Mouse (Mus musculus) forebrain, embryonic 11.5 days (tissue): ENCODE measurements around the gene Sdf2. TPM values are rescaled to one million over a fixed set of nuclear protein-coding genes. Genes with fewer than 3 reads are reported as not detected.

Experiments used
- ATAC-seq: fragments of 200-750 bp; cut with Nextera tagmentation; replicated peaks from 2 replicates; pipeline ENCODE4 v1.8.0; 2017; ENCODE audit warnings: moderate TSS enrichment; ENCODE audit not compliant: low FRiP score
- DNase-seq: peaks from one replicate; pipeline ENCODE4 v3.0.0-alpha.2; 2017; ENCODE audit warnings: low spot score
- H3K27ac ChIP-seq: fragments of 300-500 bp; sonication (generic); 2 replicates; pipeline ENCODE4 v1.5.1; 2014; ENCODE audit warnings: low read depth, low read length
- H3K27me3 ChIP-seq: fragments of 300-500 bp; sonication (generic); 2 replicates; pipeline ENCODE4 v1.6.1; 2014; ENCODE audit warnings: mild to moderate bottlenecking, low read length, mixed read lengths; ENCODE audit not compliant: control insufficient read depth, insufficient read depth
- H3K36me3 ChIP-seq: fragments of 300-500 bp; sonication (generic); 2 replicates; pipeline ENCODE4 v1.6.1; 2014; ENCODE audit warnings: mild to moderate bottlenecking, low read length, moderate library complexity, mixed read lengths; ENCODE audit not compliant: control insufficient read depth, insufficient read depth
- H3K4me1 ChIP-seq: fragments of 300-500 bp; sonication (generic); replicated peaks from 2 replicates; pipeline ENCODE4 v1.6.1; 2014; ENCODE audit warnings: low read length, mixed read lengths; ENCODE audit not compliant: control insufficient read depth, insufficient read depth
- H3K4me2 ChIP-seq: fragments of 300-500 bp; sonication (generic); 2 replicates; pipeline ENCODE4 v1.6.1; 2014; ENCODE audit warnings: low read depth, mild to moderate bottlenecking, low read length, moderate library complexity, mixed read lengths; ENCODE audit not compliant: severe bottlenecking
- H3K4me3 ChIP-seq: fragments of 300-500 bp; sonication (generic); 2 replicates; pipeline ENCODE4 v1.5.1; 2014; ENCODE audit warnings: low read depth, low read length
- H3K9ac ChIP-seq: fragments of 300-500 bp; sonication (generic); 2 replicates; pipeline ENCODE4 v1.6.1; 2014; ENCODE audit warnings: low read length
- H3K9me3 ChIP-seq: fragments of 300-500 bp; sonication (generic); 2 replicates; pipeline ENCODE4 v1.6.1; 2016; ENCODE audit warnings: low read length, mixed read lengths; ENCODE audit not compliant: control insufficient read depth
- WGBS: fragments of 180-500 bp; shearing (Covaris S2); extraction: QIAGEN DNeasy Blood & Tissue Kit; methylation state at CpG from one replicate; pipeline ENCODE4 v1.1.7; 2014; 5-methylcytosine and 5-hydroxymethylcytosine counted together
- polyA plus RNA-seq: library from polyadenylated mRNA; unstranded; fragments of >200 nt; fragmentation: Nextera tagmentation; extraction: Ambion mirVana; gene quantifications from 2 replicates; pipeline ENCODE4 v1.2.1, GENCODE M21; 2014

The Sdf2 gene
- polyA plus RNA-seq, 1 experiment from 2014 or later, result 41.0 TPM

GRCm38 (mm10) chr11:78213086-78213817 lies 32.3 kb upstream of the Sdf2 start:
- no peak overlapping the region for H3K27ac ChIP-seq
- no peak overlapping the region for H3K4me3 ChIP-seq
- no peak overlapping the region for H3K4me2 ChIP-seq
- 96% methylated on average over 14 of the region's 14 CpGs for WGBS
- no peaks in the 10 kb centered on the region for H3K4me1 ChIP-seq
- no peak for DNase-seq
- no peaks in the 10 kb centered on the region for H3K27me3 ChIP-seq
- H3K9me3 ChIP-seq, result no peaks in the 10 kb centered on the region
- H3K36me3 ChIP-seq, result peaks cover 30% of the 10 kb centered on the region
- no peak for ATAC-seq
- H3K9ac ChIP-seq, result no peak overlapping the region

GRCm38 (mm10) chr11:78215709-78216317 lies 29.7 kb upstream of the Sdf2 start:
- 93% methylated on average over 11 of the region's 11 CpGs for WGBS
- Histone ChIP-seq H3K4me3 (no peak overlapping the region), H3K4me1 (no peaks in the 10 kb centered on the region)

GRCm38 (mm10) chr11:78223586-78223985 lies 22.0 kb upstream of the Sdf2 start:
- ATAC-seq (no peak), DNase-seq (no peak)
- Histone ChIP-seq H3K27ac (no peak overlapping the region), H3K36me3 (peaks cover 32% of the 10 kb centered on the region), H3K4me3 (no peak overlapping the region), H3K9me3 (no peaks in the 10 kb centered on the region), H3K27me3 (no peaks in the 10 kb centered on the region), H3K4me2 (no peak overlapping the region), H3K4me1 (no peaks in the 10 kb centered on the region), H3K9ac (no peak overlapping the region)
- 100% methylated on average over 4 of the region's 4 CpGs for WGBS

More at GRCm38 (mm10) chr11:78215709-78216317, 29.7 kb upstream of the Sdf2 start:
- no peaks in the 10 kb centered on the region for H3K9me3 ChIP-seq
- H3K36me3 ChIP-seq, result peaks cover 25% of the 10 kb centered on the region
- H3K27me3 ChIP-seq, result no peaks in the 10 kb centered on the region
- no peak overlapping the region for H3K27ac ChIP-seq
- DNase-seq (no peak), ATAC-seq (no peak)
- H3K4me2 ChIP-seq, result no peak overlapping the region
- H3K9ac ChIP-seq, result no peak overlapping the region

- no peak overlapping the region for H3K27ac ChIP-seq
- no peak for DNase-seq
- H3K4me2 ChIP-seq, result no peak overlapping the region
- H3K9me3 ChIP-seq, result no peaks in the 10 kb centered on the region
- peaks cover 28% of the 10 kb centered on the region for H3K36me3 ChIP-seq
- H3K27me3 ChIP-seq, result no peaks in the 10 kb centered on the region
- H3K4me1 ChIP-seq, result no peaks in the 10 kb centered on the region
- no peak for ATAC-seq
- 94% methylated on average over 6 of the region's 6 CpGs for WGBS
- H3K9ac ChIP-seq, result no peak overlapping the region
- H3K4me3 ChIP-seq, result no peak overlapping the region
These were observed 14.0 kb upstream of the Sdf2 start for GRCm38 (mm10) chr11:78231518-78231917.

- Histone ChIP-seq H3K27ac (no peak overlapping the region), H3K4me3 (no peak overlapping the region), H3K9ac (no peak overlapping the region), H3K36me3 (peaks cover 4% of the 10 kb centered on the region), H3K4me2 (no peak overlapping the region), H3K27me3 (no peaks in the 10 kb centered on the region), H3K4me1 (no peaks in the 10 kb centered on the region; the same call in 1 of the 2 replicates), H3K9me3 (no peaks in the 10 kb centered on the region)
- WGBS, result 94% methylated on average over 9 of the region's 9 CpGs
- DNase-seq, result no peak
- no peak for ATAC-seq
These were observed 5.2 kb upstream of the Sdf2 start for GRCm38 (mm10) chr11:78240193-78240857.

- H3K36me3 ChIP-seq, result peaks cover 3% of the 10 kb centered on the region
- ATAC-seq (peak; percentile 55), DNase-seq (no peak)
- 0 out of 2 replicates have a peak overlapping the region, but pooled peaks have one; percentile 65 for H3K27ac ChIP-seq
- H3K4me3 ChIP-seq, result peak overlapping the region; percentile 97
- H3K9me3 ChIP-seq, result no peaks in the 10 kb centered on the region
- H3K9ac ChIP-seq, result peak overlapping the region; percentile 87
- peak overlapping the region; percentile 84 for H3K4me2 ChIP-seq
- WGBS, result under 1% methylated on average over 19 of the region's 19 CpGs
- peaks cover 2% of the 10 kb centered on the region; the same call in 1 of the 2 replicates for H3K4me1 ChIP-seq
- no peaks in the 10 kb centered on the region for H3K27me3 ChIP-seq
These were observed 302 bp upstream of the Sdf2 start for GRCm38 (mm10) chr11:78245261-78245626.

DNA sequence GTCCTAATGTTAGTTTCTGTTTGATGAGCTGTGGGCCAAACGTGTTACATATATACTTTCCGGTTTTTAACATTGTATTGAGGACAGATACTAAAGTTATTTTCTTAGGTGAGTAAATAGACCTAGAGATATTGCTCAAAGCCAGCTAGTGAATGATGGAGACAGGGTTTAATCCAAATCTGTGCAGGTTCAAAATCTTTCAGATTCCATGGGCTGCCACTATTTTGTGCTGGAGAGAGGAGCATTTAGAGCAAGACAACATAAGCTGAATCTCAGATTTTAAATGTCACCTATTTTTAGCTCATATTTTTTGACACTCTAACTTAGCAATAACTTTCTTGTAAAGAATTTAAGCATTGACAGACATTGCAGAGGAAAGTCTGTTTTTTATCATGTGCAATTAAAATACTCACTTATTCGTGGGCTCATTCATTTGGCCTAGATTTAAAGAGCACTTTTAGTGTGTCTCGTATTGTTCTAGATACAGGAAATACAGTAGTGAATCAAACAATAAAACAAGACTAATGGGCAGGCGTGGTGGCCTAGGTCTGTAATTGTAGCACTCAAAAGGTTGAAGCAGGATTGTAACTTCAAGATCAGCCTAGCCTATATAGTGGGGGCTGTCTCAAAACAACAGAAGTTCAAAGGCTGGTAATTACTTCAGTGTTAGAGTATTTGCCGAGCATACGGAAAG lies 919 bp downstream of the Sdf2 start:
- H3K27ac ChIP-seq, result no peak overlapping the region
- H3K4me1 ChIP-seq, result peaks cover 2% of the 10 kb centered on the region; the same call in 1 of the 2 replicates
- H3K9ac ChIP-seq, result no peak overlapping the region

GRCm38 (mm10) chr11:78247012-78247348 lies 1.4 kb downstream of the Sdf2 start:
- Histone ChIP-seq H3K27me3 (no peaks in the 10 kb centered on the region), H3K36me3 (no peaks in the 10 kb centered on the region), H3K27ac (no peak overlapping the region), H3K9me3 (no peaks in the 10 kb centered on the region), H3K4me2 (no peak overlapping the region), H3K4me1 (peaks cover 2% of the 10 kb centered on the region; the same call in 1 of the 2 replicates), H3K9ac (no peak overlapping the region), H3K4me3 (0 out of 2 replicates have a peak overlapping the region, but pooled peaks have one; percentile 97)
- DNase-seq (no peak), ATAC-seq (no peak)
- 86% methylated on average over 3 of the region's 3 CpGs for WGBS

More for the DNA sequence above, 919 bp downstream of the Sdf2 start:
- H3K9me3 ChIP-seq, result no peaks in the 10 kb centered on the region
- ATAC-seq (no peak), DNase-seq (no peak)
- peak overlapping the region; percentile 84 for H3K4me2 ChIP-seq
- no peaks in the 10 kb centered on the region for H3K27me3 ChIP-seq
- no peaks in the 10 kb centered on the region for H3K36me3 ChIP-seq
- H3K4me3 ChIP-seq, result peak overlapping the region; percentile 97
- WGBS, result 54% methylated on average over 7 of the region's 7 CpGs
